Mouse (Mus musculus) thymus, adult 18-20 months (tissue): Measurements from ENCODE around the gene Mok.

Source experiments
- DNase-seq, 2 experiments: peaks; one replicate each; pipeline ENCODE4 v3.0.0; 2022; ENCODE audit warnings: mixed read lengths in 2 of 2

Gene Mok

GRCm38 (mm10) chr12:110764531-110764930 lies 76.2 kb downstream of the Mok start:
- DNase-seq = no peak

DNA sequence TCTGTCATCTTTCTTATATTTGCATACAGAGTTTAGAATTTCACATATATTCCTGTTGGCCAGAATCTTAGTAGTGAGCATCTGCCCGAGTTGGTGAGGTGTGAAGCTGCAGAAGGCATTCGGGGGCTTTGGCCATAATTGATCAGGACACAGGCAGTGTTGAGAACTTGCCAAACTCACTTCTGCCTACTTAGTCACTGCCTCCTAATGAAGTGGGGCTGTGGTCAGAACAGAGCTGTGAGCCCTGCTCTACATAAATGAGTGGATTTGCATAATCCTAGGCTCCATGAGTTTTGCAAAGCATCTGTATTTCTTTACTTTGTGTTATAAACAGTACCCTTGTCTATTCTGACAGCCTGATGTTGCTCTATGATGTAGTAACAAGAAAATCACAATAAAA lies 78.4 kb downstream of the Mok start:
- no peak for DNase-seq

DNA sequence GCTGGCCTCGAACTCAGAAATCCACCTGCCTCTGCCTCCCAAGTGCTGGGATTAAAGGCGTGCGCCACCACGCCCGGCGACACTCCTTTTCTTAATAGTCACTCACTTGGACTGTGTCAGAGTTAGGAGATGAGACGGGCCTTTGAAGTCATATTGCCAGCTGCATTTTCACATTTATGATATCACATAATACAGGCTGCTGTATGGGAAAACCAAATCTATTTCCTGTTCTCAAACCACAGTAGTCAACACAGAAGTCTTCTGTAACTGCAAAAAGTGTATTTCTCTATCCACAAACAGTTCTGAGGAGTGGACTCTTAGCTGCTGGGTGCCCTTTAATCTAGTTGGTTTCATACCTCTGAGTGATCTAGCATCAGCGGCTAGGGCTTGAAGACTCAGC lies 81.8 kb downstream of the Mok start:
- no peak for DNase-seq
